Mouse (Mus musculus): ENCODE data around the gene Aoc1.

The Aoc1 gene

DNA sequence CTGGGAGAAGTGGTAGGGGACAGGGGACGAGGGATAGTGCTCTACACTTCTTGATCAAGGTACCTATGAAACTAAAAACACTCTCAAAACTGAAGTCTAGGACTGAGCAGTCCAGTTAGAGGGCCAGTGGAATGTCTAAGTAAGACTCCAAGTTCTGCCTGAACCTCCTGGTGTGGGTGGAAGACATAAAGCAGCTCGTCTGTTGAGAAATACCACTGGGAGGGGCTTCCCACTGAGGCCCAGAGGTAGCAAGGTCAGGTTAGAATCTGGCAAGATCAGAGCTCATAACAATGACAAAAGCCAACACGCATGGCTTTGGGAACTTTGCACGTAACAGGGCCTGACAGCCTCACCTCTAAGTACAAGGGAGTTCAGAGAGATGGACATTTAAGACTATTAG is 30.7 kb downstream of the Aoc1 start:
- intact Hi-C loops (cut with DNase I), result no loop called here

DNA sequence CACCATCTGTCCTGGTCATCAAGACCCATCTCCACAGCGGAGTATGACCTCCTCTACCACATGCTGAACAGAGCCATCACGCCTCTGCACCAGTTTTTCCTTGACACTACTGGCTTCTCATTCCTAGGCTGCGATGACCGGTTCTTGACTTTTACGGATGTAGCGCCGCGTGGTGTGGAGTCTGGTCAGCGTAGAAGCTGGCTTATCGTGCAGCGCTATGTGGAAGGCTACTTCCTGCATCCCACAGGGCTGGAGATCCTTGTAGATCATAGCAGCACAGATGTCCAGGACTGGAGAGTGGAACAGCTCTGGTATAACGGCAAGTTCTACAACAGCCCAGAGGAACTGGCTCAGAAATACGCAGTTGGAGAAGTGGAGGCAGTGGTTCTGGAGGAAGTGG is 32.9 kb downstream of the Aoc1 start:
- intact Hi-C loops (cut with DNase I), result no loop called here

DNA sequence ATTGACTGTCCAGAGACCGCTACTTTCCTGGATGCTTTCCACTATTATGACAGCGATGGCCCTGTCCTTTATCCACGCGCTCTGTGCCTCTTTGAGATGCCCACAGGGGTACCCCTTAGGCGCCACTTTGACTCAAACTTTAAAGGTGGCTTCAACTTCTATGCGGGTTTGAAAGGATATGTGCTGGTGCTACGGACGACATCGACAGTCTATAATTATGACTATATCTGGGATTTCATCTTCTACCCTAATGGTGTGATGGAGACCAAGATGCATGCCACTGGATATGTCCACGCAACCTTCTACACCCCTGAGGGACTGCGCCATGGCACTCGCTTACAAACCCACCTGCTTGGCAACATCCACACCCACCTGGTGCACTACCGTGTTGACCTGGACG is 33.7 kb downstream of the Aoc1 start:
- intact Hi-C loops (cut with DNase I), result no loop called here

DNA sequence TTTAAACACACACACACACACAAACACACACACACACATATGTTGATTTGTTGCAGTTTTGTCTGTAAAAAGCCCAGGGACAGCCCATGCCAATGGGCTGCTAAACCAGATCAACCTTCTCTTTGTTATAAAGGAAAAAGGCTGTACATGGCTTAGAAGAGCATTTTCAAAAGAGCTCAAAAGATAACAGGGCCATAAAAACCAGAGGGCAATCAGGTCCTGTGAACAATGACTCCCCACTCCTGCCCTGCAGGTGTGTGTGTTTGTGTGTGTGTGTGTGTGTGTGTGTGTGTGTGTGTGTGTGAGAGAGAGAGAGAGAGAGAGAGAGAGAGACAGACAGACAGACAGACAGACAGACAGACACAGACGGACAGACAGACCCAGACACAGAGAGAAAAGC is 36.5 kb downstream of the Aoc1 start:
- intact Hi-C loops (cut with DNase I), result no loop called here

DNA sequence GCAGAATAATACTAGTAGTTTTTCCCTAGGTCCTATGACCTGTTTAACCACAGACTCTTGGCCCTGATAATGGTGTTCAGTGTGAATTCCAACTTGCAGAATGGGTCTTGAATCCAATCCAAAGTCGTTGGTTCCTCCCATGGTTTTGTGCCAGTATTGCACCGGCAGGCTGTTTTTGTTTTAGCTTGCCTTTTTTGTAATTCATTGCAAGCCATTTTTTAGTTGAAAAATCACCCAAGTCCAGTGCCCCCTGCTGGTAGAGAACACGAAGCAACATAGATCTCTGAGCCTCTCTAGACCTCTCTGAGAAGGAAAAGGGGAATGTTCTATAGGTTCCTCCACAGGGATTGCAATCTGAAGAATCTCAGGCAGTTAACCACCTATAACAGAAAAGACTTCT is 39.3 kb downstream of the Aoc1 start:
- intact Hi-C loops (cut with DNase I), result loop anchor here (2.0 to 5.0 kb wide), 2 partner anchors 51 to 95 kb away; no protein-coding TSS in a partner anchor

DNA sequence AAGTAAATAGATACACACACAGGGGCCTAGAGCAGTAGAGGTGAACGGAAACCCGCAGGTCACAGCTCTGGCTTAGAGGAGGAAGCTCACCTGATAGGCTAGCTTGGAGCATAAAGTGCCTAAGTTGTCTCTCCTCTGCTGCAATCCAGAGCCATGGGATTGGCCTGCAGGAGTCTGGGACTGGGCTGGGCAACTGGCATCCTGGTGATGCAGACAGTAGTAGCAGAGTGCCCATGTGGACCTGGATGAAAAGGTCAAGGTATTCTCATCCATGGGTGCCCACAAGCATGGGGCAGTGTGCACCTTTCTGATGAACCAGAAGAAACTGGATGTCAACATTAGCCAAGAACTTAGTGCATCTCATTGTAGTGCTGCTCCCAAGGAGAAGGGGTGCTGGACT is 40.9 kb downstream of the Aoc1 start:
- intact Hi-C loops (cut with DNase I), result loop anchor here (2.0 to 5.0 kb wide), 2 partner anchors 53 to 96 kb away; no protein-coding TSS in a partner anchor

DNA sequence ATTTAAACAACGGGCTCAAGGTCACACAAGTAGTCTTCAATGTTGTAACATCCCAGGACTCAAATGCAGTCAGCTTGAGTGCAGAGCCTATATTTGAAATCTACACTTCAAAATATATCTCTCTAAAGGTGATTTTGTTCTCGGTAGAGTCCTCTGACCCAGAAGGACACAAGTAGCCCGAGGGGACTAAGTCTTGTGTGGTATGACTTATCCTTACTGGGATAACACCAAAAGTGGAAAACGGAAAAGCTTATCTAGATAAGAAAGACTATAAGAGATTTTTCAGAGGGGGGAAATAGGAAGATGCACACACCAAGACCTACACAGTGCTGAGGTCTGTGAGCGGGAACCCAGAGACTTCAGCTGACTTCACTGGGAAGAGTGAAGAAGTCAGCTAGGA is 56.9 kb downstream of the Aoc1 start, which contains the start of gene 1600015I10Rik:
1600015I10Rik (plus strand) TSS at position 301 of the 400 bp plus-strand sequence.
- intact Hi-C loops (cut with DNase I), result no loop called here

DNA sequence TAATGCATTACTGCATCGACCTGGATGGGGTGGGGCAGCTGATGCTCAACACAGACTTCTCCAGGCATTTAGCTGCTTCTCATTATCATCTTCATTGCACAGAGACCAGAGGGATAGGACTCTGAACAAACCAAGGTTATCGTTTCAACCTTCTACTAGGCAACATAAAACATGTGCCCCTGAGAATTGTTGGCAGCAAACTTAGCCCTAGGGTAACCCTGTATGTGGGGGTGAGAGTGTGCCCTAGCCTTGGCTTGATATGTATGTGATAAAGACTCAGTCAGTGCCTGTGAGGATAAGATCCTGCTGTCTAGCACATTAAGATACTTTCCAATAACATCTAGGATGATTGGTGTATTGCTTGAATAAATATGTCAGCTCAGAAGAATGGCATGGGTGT is 76.9 kb downstream of the Aoc1 start:
- intact Hi-C loops (cut with DNase I), result no loop called here

DNA sequence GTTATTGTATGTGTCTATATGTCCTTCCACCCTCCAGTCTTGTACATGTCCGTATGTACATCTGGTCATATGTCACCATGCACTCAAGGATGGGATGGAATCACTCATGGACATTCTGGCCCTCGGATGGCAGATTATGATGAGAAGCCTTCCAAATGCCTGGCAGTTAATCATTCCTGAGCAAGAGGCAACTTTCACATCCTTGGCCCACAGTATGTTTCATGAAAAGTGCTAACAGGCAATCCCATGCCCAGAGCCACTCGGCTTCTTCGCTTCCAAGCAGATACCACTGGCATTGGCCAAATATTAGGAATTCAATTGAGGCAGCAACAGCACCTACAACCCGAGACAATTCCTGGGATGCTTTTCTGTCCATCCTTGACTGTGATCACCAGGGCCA is 78.0 kb downstream of the Aoc1 start:
- intact Hi-C loops (cut with DNase I), result no loop called here

DNA sequence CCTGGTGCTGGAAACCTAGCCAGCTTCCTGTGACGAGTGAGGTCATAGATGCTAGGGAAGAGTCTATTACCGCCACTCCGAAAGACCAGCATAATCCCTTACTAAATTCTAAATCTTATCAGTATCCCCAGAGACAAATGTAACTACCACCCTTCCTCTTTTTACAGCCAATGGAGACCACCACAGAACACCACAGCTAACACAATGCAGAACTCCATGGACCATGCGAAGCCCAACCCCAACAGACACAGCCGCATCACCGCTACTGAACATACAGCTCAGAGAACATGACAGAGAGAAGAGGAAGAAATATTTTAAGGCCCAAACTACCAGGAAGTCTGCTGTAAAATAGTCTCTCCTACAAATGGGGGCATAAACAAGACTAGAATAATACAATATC is 78.9 kb downstream of the Aoc1 start:
- intact Hi-C loops (cut with DNase I), result no loop called here

DNA sequence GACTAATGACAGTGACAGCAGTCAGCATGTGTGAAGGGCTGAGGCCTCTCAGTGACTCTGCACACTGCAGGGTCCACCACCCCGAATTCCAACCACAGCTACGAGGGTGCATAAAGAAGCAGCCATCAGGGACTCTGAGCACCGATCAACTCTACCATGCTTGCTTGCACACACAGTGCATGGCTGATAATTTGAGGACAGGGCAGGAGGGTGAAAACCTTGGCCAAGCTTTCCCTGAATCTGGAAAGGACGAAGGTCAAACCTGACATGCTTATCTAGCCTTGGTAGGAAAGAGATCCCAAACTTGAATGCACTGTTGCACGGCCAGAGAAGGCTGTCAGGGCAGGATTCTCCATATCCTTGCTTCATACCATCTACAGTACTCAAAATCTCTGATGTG is 80.5 kb downstream of the Aoc1 start:
- intact Hi-C loops (cut with DNase I), result no loop called here

DNA sequence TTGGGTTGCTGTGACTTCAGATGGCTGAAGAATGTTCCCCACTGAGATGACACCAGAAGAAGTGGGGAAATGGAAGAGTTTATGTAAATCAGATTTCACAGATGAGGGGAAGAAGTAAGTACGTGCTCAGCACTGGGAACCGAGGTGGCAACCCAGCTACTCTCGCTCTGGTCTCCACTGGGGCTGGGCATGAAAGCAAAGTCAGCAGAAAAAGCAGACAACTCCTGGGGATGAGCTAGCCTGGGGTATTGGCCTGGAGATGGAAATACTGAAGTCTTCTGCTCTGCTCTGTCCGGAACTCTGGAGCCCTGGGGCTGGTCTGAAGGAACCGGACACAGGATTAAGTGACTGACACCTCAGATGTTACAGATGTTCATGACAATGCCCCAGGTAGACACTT is 81.5 kb downstream of the Aoc1 start:
- intact Hi-C loops (cut with DNase I), result loop anchor here (2.0 kb wide), 1 partner anchor 93 kb away; no protein-coding TSS in a partner anchor

DNA sequence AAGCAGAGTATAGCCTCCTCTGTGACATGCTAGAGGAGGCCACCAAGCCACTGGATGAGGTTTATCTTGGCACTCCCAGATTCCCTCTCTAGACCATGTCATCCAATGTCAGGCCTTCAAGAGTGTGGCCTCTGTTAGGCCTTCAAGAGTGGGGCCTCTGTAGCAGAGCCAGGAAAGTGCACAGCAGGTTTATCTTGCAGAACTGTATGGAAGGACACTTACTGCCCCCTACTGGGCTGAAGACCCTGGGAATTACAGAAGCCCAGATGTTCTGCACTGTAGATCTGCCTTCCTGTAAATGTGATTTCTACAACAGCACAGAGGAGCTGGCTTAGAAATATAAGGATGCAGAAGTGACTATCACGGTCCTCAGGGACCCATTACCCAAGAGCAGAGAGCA is 82.2 kb downstream of the Aoc1 start:
- intact Hi-C loops (cut with DNase I), result loop anchor here (2.0 to 5.0 kb wide), 3 partner anchors 94 to 308 kb away; partner anchors contain the start of gene Gimap8

DNA sequence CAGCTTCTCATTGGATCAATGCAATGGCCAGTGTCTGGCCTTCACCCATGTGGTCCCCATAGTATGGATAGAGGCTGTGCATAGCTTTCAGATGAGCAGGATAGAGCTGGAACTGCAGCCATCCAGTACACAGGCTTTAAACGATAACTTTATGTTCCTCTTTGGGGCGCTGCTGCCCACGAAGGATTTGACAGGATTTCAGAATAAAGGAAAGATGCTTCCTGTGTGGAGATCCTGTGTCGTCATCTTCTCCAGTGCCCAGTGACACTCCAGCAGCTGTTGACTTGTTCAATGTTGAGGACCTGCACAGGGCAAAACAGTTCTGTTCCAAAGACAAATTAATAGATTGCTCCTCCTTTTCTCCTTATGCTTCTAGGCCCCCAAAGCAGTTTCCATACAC is 84.1 kb downstream of the Aoc1 start:
- intact Hi-C loops (cut with DNase I), result loop anchor here (5.0 kb wide), 2 partner anchors 139 to 309 kb away; partner anchors contain the start of gene Gimap8

DNA sequence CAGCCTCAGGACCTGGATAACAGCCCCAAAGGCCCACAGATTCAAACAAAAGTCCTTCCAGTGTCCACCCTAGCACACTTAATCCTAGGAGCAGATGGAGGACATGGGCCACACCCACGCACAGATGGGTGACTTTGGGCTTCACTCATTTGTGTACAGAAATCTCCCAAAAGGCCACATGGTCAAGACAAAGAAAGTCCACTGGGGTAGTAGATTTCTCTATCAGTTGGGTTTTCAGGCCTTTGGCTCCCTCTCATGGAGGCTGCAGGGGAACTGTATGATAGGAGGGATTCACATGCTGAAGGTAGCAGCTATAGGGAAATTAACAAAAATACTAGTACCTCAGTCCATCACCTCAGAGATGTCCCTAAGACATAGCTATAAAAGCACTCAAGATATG is 85.4 kb downstream of the Aoc1 start:
- intact Hi-C loops (cut with DNase I), result loop anchor here (5.0 kb wide), 2 partner anchors 141 to 311 kb away; partner anchors contain the start of gene Gimap8
